Mouse (Mus musculus): Measurements from ENCODE around the gene Trf. TPM values are rescaled to one million over a fixed set of nuclear protein-coding genes. Genes with fewer than 3 reads are reported as not detected.
"Not testable (repeated sequence)": the region's sequence is repeated elsewhere in the genome, so short reads cannot be mapped to it uniquely, and the experiment has no call there.

Trf gene
- total RNA-seq, 2 experiments from 2014 or later: 98.9 to 215 TPM

DNA sequence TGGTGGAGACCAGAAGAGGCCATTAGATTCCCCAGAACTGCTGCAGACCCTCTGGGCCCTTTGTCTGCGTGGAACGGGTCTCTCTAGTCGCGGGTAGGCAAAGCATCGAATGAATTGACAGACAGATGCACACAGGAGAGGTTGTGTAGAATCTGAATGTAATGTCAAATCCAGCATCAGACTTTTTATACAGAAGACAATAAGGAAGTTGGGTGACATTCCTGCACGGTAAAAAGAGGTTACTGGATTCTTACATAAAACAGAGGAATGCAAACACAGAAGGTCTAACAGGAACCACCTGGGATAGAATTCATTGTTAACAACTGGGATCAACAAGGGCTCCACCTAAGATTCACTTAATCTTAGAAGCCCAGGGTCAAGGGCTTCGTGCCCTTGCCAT, 75.1 kb downstream of the Trf start:
- DNase-seq: not testable (repeated sequence)

DNA sequence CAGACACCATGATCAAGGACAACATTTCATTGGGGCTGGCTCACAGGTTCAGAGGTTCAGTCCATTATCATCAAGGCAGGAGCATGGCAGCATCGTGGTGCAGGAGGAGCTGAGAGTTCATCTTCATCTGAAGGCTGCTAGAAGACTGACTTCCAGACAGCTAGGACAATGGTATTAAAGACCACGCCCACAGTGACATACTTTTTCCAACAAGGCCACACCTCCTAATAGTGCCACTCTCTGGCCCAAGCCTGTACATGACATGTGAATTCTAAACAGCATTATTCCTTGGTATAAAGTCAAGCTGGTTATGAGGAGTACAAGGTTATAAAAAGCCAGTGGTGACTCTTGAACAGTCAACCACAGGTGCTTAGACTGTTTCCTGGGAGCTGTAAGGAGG, 75.7 kb downstream of the Trf start:
- DNase-seq: no peak

Other genes with a start within 250 kb of the Trf start
- gene Slco2a1, start 241.7 kb downstream of the Trf start, total RNA-seq (2021): 1 to 10 TPM; 3.2 to 3.7 TPM
- 1 to 10 TPM; 2.8 to 3.0 TPM for gene Rab6b, start 118.7 kb downstream of the Trf start, total RNA-seq (2021)
- gene Srprb, start 28.3 kb downstream of the Trf start, total RNA-seq (2021): 10 to 100 TPM; 44.0 to 49.8 TPM
- 10 to 100 TPM; 13.4 to 17.2 TPM for gene Gm20425, start 137 bp downstream of the Trf start, total RNA-seq (2021)
- gene 1300017J02Rik, start 74.6 kb upstream of the Trf start, total RNA-seq (2021): under 1 TPM; 0.40 to 0.46 TPM
- 10 to 100 TPM; 27.7 to 28.0 TPM for gene Topbp1, start 74.8 kb upstream of the Trf start, total RNA-seq (2021)
- gene Cdv3, start 135.4 kb upstream of the Trf start, total RNA-seq (2021): 100 to 1,000 TPM; 163 to 232 TPM
- gene Bfsp2, start 250.0 kb upstream of the Trf start, total RNA-seq (2021): not detected